Mouse (Mus musculus) brown adipose tissue, adult 24 weeks (tissue): ENCODE results near the gene Ell. TPM values are rescaled to one million over a fixed set of nuclear protein-coding genes. Genes with fewer than 3 reads are reported as not detected.

ENCODE experiments used
- H3K27ac ChIP-seq: fragments of 200-500 bp; replicated peaks from 2 replicates; pipeline ENCODE4 v1.5.1; 2012; ENCODE audit warnings: low read depth, mild to moderate bottlenecking, low read length
- H3K4me1 ChIP-seq: fragments of 200-500 bp; 2 replicates; pipeline ENCODE4 v1.6.1; 2012; ENCODE audit warnings: low read length, mixed read lengths; ENCODE audit not compliant: control insufficient read depth, insufficient read depth, insufficient read length
- H3K4me3 ChIP-seq: fragments of 200-500 bp; 2 replicates; pipeline ENCODE4 v1.5.1; 2012; ENCODE audit warnings: low read depth, mild to moderate bottlenecking, low read length, moderate library complexity; ENCODE audit not compliant: insufficient read depth
- polyA plus RNA-seq: library from polyadenylated mRNA; stranded (reverse); fragments of >200 nt; gene quantifications from 2 replicates; pipeline ENCODE4 v1.2.4, GENCODE M21; 2012; ENCODE audit not compliant: missing spikeins, insufficient read depth, insufficient read length

Ell gene
- polyA plus RNA-seq, 1 experiment, result 9.1 TPM

DNA sequence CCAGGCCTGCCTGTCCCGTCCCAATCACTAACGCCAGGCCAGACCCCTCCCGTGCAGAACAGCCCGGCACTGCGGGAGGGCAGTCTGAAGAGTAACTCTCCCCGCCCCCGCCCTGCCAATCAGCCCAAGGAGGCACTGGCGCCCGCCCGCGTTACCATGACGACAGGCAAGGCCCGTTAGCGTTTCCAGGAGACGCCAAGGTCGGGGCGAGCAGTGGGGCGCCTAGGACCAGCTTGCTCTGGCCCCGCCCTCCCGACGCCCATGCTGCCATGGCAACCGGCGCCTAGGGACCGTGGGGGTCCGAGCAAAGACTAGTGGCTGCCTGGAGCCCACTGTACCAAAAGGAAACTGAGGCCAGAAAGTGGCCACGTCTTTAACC, 62.0 kb downstream of the Ell start:
- Histone ChIP-seq H3K4me3 (peak overlapping the region; percentile 12; the same call in 1 of the 2 replicates), H3K4me1 (peaks cover 6% of the 10 kb centered on the region), H3K27ac (no peak overlapping the region)

DNA sequence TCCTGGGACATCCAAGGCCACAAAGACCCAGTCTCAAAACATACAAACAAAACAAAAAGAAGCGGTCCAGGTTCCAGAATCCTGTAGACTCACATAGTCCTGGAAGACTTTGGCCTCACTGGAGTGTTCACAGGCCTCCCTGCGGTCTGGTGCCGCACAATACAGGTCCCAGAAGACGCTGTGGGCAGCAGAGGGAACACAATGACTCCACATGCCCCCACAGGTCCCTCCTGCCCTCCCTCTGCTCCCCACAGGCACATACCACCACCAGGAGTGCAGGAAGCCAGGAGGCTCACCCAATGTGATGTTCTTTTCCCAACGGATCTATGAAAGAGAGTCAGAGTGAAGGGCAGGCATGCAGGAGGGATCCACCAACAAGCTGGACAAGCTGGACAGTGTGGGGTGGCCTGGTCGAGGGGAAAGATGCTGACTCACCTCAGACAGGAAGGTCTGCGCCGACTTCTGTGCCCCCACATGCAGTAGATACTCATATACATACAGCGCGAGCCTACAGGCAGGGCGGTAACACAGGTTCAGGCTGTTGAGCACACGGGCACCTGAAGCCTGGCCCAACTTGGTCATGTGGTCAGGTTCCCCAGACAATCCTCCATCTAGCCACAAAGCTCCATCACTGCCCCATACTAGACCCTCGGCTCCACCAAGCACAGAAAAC, 63.0 kb downstream of the Ell start:
- H3K27ac ChIP-seq, result no peak overlapping the region
- peaks cover 6% of the 10 kb centered on the region for H3K4me1 ChIP-seq
- H3K4me3 ChIP-seq, result no peak overlapping the region

DNA sequence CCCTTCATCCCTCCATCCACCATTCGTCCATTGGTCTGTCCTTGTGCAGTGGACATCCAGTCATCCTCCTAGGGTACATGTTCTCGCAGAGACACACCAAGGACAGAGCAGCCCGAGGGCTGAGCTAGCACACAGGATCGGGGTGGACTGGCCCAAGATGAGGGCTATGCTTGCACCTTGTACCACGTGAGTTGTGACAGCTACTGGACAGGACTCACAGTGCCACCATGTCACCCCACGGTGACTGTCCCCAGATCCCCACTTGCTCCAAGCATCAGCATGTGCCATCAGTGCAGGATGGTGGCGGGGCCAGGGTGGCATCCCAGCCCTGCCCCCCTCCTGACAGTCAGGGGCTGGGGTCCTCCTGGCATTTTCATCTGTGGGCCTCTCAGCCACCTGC, 65.3 kb downstream of the Ell start:
- Histone ChIP-seq H3K27ac (no peak overlapping the region), H3K4me1 (peaks cover 10% of the 10 kb centered on the region), H3K4me3 (no peak overlapping the region)

- peak overlapping the region; percentile 95; the same call in 1 of the 2 replicates for H3K4me3 ChIP-seq
- H3K27ac ChIP-seq, result no peak overlapping the region
- H3K4me1 ChIP-seq, result peaks cover 6% of the 10 kb centered on the region
These were observed 66.9 kb downstream of the Ell start for GRCm38 (mm10) chr8:70605871-70606779.

DNA sequence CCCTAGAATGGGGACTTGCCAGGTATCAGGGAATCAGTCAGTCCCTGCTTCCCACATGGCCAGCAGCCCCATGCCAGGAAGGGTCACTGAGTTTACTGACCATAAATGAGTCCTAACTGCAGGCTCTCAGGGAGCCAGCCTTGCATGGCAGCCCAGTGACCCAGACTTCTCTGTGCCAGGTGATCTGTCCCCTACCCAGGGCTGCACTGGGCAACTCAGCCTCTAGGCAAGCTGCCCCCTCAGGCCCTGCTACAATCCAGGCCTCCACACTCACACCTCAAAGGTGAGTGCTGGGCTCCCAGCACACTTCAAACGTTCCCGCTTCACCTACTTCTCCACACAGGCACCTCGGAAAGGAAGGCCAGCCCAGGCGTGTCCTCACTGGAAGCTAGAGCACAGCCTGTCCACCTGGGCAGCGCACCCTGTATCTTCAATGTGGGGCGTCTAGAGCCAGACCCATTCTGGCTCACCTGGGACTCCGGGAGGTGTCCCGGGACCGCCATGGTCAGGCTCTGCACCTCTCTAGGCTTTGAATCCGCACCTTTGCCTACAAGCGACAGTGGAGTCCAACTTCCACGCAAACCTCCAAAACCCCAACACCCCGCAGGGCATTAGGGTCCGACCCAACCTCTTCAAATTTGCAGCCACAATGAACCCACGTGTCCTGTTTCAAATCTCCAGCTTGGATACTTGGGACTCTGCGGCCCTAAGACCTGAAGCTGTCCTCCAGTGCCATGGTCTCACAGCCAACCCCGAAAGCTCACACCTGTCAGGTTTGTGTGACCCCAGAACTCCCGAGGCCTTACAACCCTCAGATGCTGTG, 67.7 kb downstream of the Ell start:
- Histone ChIP-seq H3K4me1 (peaks cover 3% of the 10 kb centered on the region; the same call in 1 of the 2 replicates), H3K27ac (no peak overlapping the region), H3K4me3 (peak overlapping the region; percentile 95)

DNA sequence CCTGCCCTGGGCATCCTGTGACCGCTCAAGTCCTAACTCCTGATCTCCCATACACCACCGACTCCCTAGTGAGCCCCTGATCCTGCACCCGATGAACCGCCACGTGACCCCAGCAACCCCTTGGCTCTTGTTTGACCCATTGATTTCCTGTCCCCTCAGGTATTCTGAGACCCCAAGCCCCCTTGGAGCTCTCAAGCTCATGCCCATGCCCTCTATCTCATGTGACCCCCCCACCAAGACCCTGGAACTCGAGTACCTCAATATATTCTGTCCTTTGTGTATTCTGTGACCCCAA, 68.3 kb downstream of the Ell start:
- peak overlapping the region; percentile 69; the same call in 1 of the 2 replicates for H3K27ac ChIP-seq
- H3K4me3 ChIP-seq, result peak overlapping the region; percentile 95
- H3K4me1 ChIP-seq, result peaks cover 3% of the 10 kb centered on the region; the same call in 1 of the 2 replicates

GRCm38 (mm10) chr8:70607898-70608748, 68.9 kb downstream of the Ell start:
- H3K27ac ChIP-seq, result peak overlapping the region; percentile 69
- H3K4me1 ChIP-seq, result peaks cover 3% of the 10 kb centered on the region; the same call in 1 of the 2 replicates
- H3K4me3 ChIP-seq, result peak overlapping the region; percentile 95

DNA sequence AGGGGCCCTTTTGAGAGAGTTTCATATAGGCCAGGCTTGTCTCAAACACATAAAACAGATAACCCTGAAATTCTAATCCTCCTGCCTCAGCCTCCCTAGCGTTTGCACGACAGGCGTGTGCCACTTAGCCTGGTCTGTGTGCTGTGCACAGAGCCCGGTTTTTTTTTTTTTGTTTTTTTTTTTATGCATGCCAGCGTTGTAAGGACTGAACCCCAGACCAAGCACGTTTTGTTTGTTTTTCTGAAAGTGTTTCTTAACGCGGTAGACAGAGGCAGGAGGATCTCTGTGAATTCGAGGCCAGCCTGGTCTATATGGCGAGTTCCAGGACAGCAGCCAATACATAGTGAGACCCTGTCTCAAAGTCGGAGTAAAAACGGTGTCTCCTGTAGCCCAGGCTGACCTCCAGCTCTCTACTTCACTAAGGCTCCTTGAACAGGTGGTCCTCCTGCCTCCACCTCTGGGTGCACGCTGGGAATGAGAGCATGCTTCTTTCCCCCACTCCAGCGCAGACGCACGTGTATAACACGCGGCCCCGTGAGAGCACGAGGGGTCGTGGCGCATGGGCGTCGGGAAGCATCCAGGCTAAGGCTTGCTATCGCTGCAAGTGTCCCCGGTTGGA, 69.6 kb downstream of the Ell start, which contains the start of gene Ssbp4:
Gene Ssbp4 (minus strand): TSS at position 124 of the 619 bp plus-strand sequence.
- peak within 1 kb of the TSS; percentile 88 for H3K27ac ChIP-seq
- H3K4me3 ChIP-seq, result peak within 1 kb of the TSS; percentile 95
- H3K4me1 ChIP-seq, result peaks cover 3% of the 10 kb centered on the region; the same call in 1 of the 2 replicates

GRCm38 (mm10) chr8:70609368-70609848, 70.2 kb downstream of the Ell start:
- H3K27ac ChIP-seq, result peak overlapping the region; percentile 88
- peak overlapping the region; percentile 95 for H3K4me3 ChIP-seq
- peaks cover 3% of the 10 kb centered on the region; the same call in 1 of the 2 replicates for H3K4me1 ChIP-seq

- Histone ChIP-seq H3K4me3 (peak overlapping the region; percentile 65), H3K4me1 (peaks cover 3% of the 10 kb centered on the region; the same call in 1 of the 2 replicates), H3K27ac (peak overlapping the region; percentile 91)
These were observed 70.9 kb downstream of the Ell start for GRCm38 (mm10) chr8:70609849-70610795.

DNA sequence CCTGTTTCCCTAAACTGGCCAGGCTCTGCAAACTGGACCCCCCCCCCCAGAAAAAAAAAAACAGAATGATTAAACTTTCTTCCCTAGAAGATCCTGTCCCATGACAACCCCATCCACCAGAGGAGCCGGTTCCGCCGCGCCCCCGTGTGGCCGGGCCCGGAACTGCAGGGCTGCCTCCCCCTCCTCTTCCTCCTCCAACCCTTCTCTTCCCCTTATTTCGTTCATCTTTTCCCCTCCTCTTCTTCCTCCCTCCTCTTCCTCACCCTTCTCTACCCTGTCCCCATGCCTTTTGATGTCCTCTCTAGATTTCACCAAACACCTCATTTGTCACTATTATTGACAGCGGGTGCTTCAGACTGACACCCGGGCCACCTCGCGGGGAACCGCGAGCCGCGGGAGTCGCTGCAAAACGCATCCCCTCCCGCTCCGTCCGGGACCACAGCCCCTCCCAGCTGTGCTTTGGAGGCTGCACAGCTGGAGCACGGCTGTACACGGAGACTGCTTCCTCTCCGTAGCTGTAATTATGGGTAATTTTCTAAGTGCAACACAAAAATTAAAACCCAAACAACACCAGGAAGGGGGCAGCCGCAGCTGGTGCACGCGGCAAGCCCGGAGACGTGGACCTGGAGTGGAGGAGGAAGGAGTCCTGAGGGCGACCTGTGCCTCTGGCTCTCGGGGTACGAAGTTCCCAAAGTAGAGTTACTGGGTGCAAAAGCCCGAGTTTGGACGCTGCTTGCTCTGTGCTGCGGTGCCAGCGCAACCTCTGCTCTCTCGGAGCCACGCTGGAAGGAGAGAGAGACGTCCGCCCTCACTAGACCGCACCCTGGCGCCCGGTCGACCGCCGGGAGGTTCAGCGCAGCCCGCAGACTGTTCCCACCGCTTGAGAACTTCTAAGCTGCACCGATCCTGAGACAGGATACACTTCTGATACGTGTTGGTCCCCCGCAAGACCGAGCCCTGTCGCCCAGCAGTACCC, 71.8 kb downstream of the Ell start:
- Histone ChIP-seq H3K4me3 (peak overlapping the region; percentile 56), H3K4me1 (peaks cover 3% of the 10 kb centered on the region; the same call in 1 of the 2 replicates), H3K27ac (peak overlapping the region; percentile 91)

DNA sequence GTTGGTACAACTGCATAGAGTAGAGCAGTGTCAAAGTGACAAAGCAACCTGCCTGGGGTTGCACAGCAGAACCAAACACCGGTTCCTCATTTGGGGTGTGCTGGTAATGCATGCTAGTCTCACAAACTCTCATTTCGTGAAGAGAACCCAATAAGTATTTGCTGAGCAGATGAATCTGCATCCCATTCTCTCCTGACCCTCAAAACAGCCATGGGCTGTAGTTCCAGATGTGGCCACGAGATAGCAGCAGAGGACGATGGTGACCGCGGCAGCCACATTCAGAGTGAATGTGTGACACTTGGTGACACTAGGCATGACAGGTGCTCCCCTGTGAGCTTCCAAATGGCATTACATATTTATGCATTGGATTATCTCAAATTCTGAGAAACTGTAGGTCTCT, 72.6 kb downstream of the Ell start:
- H3K27ac ChIP-seq, result peak overlapping the region; percentile 75
- peaks cover 3% of the 10 kb centered on the region; the same call in 1 of the 2 replicates for H3K4me1 ChIP-seq
- peak overlapping the region; percentile 56 for H3K4me3 ChIP-seq
